Mouse (Mus musculus) lung, adult 18-20 months (tissue): Measurements from ENCODE around the gene Btk.

Experiments used
- DNase-seq, 2 experiments: peaks; one replicate each; pipeline ENCODE4 v3.0.0; 2022; ENCODE audit warnings: mixed read lengths in 2 of 2

The Btk gene

DNA sequence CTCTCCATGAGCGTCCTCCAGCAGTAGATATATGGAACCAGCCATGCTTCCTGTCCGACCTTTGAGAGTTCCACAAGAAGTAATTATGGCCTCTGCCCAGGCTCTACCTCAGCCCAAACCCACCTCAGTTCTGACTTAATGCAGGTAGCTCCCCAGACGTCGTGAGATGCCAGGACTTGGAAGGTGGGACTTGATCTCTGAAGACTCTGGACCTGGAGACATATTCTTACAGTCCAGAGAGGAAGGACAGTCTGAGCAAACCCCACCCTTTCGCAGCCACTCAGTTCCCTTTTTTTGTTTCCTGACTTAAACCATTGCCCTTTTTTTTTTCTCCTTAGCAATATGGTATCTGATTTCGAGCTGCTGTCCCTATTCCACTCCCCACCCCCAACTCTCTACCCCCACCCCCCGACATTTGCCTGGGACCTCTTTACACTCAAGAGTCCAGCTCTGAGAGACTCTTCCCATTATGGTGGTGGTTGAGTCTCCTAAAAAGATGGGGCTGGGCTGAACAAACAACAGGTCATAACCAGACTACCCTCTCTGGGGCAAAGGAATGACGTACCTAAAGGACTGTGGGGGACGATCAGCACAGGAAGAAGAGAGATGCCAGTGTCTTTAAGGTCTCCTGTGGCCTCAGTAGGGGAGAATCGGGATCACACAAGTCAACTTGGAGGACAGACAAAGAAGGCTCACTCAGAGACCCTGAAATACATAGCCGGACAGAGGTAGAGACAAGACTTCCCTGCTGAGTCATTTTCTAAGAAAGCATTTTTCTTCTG is at the start of gene Btk:
Gene Btk (minus strand): TSS at position 683 of the 782 bp plus-strand sequence.
- peak in 1 of 2 experiments; percentile 4 for DNase-seq

- DNase-seq, result no peak
Observed at GRCm38 (mm10) chrX:134632710-134633109, 49.3 kb upstream of the Btk start.

DNA sequence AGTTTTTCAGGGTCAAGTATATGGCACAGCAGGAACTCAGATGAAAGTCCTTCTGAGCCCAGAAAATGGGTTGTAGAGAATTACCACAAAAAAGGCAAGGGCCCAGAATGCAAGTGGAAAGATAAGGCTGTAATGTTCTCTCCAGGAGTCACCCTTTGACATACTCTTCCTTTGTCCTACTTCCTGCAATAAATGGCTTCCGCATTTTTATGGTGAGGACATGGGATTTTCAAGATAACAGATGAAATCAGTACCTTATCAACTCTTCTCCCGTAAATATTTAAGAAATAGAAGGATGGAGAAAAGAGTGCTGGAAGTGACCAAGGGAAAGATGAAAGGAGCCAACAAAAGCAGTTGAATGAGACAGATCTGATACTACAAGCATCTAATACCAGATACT is 44.8 kb upstream of the Btk start:
- no peak for DNase-seq

GRCm38 (mm10) chrX:134623350-134623749 is 40.0 kb upstream of the Btk start:
- no peak for DNase-seq

DNA sequence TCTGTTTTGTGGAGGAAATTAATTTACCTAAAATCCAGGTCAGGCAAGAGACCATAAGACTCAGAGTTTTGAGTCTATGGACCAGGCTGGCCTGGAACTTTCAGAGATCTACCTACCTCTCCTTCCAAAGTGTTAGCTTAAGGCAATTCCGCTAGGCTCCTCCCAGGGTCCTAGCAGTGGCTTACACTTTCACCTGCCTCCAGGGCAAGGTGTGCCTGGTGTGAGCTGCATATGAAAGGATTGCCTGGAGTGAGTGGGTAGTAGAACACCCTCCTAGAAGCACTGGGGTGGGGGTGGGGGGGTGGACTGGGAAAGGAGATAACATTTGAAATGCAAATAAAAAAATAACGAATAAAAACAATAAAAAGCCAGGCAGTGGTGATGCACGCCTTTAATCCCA is 38.3 kb upstream of the Btk start:
- no peak for DNase-seq

DNA sequence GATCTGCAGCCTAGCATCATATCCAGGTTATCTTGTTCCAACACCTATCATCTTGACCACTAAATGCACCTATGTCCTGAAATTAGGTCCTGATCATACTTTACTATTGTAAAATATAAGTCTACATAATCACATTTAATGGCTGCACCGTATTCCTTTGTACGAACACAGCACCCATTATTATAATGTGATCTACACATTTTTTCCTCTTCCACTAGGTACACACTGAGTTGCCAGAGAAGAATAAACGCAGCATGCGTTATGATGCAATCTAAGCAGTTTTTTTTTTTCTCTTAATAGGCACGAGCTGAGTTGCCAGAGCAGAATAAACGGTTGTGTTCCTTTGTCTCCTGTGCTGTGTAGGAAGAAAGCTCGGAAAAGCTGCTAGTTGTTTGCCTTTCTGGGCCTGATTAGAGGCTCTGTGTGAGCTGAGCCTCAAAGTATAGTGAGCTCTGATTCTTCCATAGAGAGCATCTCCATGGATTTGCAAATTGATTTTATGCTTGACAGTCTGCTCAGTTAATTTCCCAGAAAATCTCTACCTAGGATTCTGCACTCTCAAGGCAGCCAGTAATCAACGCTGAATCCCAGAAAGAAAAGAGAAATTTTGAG is 37.0 kb upstream of the Btk start:
- no peak for DNase-seq

DNA sequence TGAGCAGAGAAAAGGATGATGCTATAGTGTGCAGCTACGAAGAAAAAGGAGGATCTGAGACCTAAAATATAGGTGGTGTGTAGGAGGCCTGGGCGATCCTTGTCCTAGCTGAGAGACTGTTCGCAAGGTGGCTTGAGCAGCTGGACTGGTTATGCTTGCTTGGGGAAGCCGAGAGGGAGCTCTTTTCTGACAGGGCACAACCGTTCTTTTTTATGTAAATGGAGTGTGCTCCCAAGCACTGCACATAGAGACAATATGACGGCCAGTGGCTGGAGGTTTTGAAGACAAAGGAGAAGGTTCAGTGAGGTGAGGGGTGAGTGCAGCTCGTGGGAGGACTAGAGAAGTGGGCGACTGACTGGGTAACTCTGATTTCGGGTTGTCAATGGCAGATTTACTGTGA is 36.3 kb upstream of the Btk start:
- no peak for DNase-seq

DNA sequence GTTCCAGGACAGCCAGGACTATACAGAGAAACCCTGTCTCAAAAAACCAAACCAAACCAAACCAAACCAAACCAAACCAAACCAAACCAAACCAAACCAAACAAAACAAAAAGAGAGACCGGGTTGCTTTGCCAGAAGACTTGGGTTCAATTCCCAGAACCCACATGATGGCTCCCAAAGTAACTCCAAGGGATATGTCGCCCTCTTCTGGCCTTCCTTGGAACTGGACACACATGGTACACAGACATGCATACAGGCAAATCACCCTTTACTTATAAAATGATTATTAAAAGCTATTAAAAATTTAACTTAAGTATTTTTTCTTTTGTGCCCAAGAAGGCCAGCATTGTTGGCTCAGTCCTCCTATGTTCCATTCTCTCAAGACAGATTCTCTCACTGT is 30.9 kb upstream of the Btk start:
- peak in 1 of 2 experiments; percentile 6 for DNase-seq

- DNase-seq, result peak; percentile 48 to 60
Observed at GRCm38 (mm10) chrX:134612285-134612959, 29.1 kb upstream of the Btk start.

- DNase-seq, result no peak
Observed at GRCm38 (mm10) chrX:134610984-134611383, 27.6 kb upstream of the Btk start.

- DNase-seq, result no peak
Observed at GRCm38 (mm10) chrX:134609472-134609871, 26.1 kb upstream of the Btk start.

DNA sequence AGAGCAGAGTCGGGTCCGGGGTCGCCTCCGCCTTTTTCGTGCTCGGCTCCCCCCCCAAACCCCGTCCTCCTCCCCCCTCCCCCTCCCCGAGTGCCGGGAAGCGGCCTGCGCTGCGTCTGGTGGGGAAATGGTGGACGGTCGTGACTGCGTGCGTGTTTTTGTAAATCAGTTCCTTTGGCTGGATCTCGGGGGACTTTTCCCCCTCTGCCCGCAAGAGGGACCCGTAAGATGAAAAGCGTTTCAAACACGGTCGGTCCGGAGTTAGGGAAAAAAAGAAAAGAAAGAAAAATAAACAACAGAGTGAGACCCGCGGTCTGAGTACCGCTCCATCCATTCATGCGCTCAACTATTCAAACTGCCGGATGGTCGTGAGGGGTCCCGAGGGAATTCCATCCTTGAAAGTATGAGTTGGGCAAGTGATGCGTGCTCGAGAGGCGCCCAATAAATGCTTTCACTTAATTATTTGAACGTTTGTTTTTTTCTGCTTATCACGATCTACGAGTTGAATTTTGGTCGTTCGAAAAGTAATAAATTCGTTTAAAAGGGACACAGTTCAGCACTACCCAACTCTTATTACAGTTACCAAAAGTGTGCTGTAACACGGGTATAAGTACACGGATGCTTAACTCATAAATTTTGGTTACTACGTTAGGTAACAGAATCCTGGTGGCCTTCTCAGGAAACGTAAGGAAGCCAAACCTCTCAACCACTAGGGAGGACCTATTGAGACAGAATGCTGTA is 18.2 kb upstream of the Btk start:
- DNase-seq, result no peak

GRCm38 (mm10) chrX:134600659-134601379 is 17.4 kb upstream of the Btk start, which contains the start of the genes Gla and Hnrnph2:
Gene Gla (minus strand): TSS chrX:134601125.
Gene Hnrnph2 (plus strand): TSS chrX:134601179.
- peak; percentile 93 to 94 for DNase-seq

GRCm38 (mm10) chrX:134599922-134600565 is 16.7 kb upstream of the Btk start:
- DNase-seq, result no peak

DNA sequence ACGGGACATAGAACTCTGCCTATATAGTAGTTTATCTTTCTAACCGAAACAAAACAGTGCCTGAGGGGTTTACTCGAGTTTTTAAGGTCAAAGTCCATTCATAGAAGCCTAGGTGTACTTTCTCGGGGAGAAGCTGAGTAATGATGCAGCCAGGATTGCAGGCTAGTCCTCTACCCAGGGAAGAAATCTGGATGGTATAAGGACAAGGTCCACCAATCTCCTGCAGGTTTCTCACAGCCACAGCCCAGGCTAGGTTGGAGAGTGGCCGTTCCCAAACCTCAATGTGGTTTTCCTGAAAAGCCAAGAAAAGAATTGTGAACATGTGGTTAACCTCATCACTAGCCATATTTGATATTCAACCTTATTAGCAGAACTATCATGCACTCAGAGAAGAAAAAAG is 6.5 kb upstream of the Btk start:
- DNase-seq, result no peak

- DNase-seq, result no peak
Observed at GRCm38 (mm10) chrX:134588997-134589396, 5.6 kb upstream of the Btk start.

DNA sequence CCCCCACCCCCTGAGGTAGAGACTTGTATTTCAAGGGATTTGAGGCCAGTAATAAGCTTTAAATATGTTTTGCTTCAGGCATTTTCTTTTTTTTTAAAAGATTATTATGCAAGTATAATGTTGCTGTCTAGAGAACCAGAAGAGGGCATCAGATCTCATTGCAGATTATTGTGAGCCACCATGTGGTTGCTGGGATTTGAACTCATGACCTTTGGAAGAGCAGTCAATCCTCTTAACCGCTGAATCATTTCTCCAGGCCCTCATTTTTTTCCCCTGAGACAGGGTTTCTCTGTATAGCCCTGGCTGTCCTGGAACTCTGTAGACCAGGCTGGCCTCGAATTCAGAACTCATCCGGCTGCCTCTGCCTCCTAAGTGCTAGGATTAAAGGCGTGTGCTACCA is 4.9 kb upstream of the Btk start:
- DNase-seq, result no peak

DNA sequence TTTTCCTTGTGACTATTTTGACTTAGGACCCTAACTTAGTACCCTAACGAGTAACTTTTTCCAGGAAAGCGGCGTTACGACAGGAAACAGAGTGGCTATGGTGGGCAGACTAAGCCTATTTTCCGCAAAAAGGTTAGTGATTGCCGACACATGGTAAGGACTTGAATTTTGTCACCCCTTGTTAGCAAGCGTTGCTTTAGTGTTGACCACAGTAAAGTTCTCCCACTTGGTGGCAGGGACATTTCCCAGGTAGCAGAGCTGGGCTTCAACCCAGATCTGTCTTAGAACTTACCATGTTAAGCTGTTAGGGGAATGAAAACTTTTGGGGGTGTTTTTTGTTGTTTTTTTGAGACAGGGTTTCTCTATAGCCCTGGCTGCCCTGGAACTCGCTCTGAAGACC is 3.1 kb upstream of the Btk start:
- DNase-seq, result no peak

GRCm38 (mm10) chrX:134585103-134586002 is 2.0 kb upstream of the Btk start, which contains the start of gene Rpl36a:
Gene Rpl36a (plus strand): TSS chrX:134585654.
- peak; percentile 90 to 93 for DNase-seq

DNA sequence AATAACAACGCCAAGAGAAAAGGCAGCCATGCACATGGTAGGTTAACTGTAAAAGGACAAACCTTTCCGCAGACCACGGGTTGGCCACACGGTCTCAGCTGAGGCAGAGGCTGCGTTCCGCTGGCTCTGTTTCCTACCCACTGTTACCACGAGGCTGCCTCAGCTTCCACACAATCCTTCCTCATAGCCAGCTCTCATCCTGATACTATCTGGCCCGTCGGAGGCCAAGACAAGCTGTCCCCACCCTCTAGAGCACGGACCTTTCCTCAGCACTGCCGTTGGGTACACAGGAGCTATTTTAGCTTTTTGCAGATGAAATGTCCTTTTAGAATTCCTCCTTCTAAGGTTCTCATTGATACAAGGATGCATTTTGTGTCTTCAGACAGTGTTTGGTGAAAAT is 1.1 kb downstream of the Btk start:
- no peak for DNase-seq
